Mouse (Mus musculus): ENCODE results near the gene Dlec1. TPM values are rescaled to one million over a fixed set of nuclear protein-coding genes. Genes with fewer than 3 reads are reported as not detected.

Dlec1 gene
- polyA plus RNA-seq (2017; shearing (Covaris generic)) = under 1 TPM in 1 of 2 experiments, not detected in 1; 0.52 TPM

DNA sequence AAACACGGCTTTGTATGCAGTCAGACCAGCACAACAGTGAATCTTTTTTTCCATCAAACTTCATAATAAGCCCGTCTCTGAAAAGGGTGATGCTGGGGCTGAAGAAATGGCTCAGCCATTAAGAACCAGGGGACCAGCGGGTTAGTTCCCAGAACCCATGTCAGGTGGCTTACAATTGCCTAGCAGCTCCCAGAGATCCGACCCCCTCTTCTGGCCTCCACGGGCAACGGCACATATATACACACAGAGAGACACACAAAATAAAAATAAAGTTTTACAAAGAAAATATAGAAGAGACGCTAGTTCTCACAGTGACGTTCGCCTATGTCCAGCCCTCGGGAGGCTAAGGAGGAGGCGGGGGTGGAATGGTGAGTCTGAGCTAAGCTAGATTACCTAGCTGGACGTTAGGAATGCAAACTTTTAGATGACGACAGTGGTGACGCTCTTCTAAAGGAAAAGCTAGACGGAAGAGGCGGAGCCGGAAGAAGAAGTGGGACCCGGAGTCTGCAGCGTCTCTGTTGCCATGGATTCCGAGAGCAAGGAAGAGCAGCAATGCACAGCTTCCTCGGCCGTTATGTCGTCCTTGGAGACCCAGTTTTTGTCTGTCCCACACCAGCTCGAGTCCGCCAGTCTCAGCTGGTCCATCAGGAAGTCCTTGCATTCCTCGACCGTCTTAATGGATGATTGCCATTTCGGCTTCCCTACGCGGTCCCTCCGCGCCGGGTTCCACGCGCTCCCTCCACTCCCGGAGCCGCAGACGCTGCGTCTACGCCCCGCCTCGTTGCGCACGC, at the start of gene Dlec1:
Gene Dlec1 (plus strand): TSS at position 487 of the 791 bp plus-strand sequence.
- peak; percentile 83 for ATAC-seq

DNA sequence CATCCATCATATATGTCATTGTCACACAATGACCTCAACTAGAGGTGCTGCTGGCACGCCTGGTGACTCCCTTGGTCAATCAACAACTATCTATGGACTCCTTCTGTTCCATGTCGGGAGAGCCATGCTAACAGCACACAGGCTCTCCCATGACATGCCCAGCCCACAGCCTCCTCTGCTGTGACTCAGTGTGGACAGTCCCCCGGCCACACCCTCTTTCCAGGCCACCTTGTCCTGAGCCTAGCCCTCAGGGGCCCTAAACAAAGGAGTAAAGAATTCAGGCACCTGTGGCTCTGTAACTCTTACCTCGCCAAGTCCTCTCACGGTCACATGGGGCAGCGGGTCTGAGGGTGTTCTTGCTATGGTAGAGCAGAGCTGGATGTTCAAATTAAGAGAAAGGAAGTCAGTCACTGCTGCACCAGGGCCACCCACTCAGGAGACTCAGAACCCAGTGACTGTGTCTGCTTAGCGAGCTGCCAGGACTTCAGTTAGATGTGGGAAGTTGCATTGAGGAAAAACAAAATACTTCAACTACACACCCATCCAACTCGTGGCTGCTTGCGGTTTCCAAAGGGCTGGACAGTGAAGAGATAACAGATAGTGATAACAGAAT, 48.2 kb upstream of the Dlec1 start:
- no peak for ATAC-seq

DNA sequence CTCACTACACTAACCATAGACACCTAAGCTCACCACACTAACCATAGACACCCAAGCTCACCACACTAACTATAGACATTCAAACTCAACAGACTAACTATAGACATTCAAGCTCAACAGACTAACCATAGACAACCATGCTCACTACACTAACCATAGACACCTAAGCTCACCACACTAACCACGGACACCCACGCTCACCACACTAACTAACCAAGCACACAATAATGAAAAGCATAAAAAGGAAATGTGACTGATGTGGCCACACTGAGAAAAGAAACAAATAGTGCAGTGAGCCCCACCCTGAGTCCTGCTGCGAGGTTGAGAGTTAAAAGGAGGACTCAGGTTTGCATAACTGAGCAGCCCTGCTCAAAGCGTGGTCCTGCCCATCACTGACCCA, 46.9 kb upstream of the Dlec1 start:
- no peak for ATAC-seq

DNA sequence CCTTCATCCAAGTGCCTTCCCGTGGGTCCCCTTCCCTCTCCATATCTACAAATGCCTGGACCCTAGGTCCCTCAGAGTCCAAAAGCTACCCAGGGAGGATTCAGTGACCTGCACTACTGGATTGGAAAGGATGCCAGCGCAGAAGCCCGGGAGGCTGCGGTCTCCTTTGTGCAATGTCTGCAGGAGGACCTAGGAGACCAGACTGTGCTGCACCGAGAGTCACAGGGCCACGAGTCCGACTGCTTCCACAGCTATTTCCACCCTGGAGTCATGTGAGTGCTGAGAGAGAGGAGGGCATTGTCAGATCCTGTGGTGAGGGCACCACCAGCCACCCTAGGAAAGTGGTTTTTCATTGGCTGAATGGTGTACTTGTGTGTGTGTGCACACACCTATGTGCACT, 44.0 kb upstream of the Dlec1 start:
- ATAC-seq = no peak

DNA sequence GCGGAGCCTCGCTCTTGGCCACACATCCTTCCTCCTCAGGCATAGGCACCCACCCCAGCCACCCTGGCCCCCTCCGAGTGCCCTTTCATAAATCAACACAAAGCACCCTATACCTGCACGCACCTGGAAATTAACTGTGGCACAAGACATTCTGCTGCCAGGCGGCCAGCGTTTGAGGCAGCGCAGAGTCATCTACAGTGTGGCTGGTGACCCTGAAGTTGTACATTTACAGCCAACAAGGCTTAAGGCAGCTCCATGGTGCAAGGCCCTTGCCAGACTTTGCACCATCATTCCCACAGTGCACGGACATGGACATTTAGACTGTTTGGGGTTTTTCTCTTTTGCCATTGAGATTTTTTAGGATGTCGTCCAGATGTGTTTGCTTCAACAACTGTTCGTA, 41.6 kb upstream of the Dlec1 start:
- no peak for ATAC-seq

DNA sequence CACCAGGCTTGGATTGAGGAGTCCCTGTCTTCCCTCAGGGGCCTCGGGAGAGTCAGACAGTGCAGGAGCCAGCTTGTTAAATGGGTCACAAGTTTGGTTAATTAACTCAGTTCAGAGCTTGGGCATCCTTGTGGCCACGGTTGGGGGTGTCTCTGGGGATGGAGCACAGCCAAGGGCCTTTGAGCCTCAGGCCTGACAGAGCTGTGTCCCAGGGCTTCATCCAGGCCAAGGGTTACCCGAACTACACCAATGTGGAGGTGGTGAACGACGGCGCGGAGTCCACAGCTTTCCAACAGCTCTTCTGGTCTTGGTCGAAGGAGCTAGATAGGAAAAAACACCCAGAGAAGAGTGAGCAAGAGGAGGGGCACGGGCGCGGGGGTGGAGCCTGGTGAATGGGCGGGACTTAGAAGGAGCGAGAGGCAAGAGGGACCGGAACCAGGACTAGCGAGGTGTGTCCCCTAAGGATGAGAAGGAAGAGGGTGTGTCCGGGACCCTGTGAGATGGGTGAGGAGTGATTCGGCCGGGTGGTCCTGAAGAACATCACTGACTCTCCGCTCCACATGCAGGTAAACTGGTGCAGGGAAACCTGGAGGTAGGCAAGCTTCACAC, 39.1 kb upstream of the Dlec1 start:
- peak; percentile 61 for ATAC-seq

DNA sequence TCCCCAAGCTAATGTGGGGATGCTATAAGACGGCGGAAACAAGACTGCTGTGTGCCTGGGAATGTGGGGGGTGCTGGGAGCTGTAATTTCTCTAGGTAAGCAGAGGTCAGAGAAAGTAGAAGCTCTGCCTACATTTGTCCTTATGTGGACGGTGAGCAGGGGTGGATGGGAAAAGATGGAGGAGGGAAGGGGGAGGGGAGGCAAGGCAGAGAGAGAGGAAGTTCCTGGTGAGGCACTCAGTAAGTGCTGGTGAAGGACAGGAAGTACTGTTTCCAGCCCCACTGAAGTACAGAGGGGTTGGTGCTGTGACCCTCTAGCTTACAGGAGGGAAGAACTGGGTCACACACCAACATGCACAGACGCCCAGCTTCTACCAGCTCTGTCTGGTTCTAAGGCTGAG, 38.0 kb upstream of the Dlec1 start:
- no peak for ATAC-seq

DNA sequence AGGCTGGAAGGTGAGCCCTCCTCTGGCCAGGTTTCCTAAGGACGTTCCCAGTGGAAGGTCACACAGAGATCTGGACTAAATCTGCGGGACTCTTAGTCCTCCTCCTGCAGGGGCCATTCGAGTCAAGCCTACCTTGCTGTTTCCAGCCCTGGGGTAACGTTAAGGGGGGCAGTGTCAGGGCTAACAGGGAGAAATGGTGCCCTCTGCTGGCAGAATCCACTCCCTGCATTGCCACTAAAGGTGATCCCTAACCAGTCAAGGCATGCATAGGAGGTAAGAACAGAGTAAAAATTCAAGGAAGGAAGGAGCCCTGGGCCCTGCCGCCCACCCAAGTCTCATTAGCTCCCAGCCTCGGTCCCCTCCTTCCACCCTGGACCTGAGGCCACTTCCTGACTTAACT, 34.7 kb upstream of the Dlec1 start:
- no peak for ATAC-seq

DNA sequence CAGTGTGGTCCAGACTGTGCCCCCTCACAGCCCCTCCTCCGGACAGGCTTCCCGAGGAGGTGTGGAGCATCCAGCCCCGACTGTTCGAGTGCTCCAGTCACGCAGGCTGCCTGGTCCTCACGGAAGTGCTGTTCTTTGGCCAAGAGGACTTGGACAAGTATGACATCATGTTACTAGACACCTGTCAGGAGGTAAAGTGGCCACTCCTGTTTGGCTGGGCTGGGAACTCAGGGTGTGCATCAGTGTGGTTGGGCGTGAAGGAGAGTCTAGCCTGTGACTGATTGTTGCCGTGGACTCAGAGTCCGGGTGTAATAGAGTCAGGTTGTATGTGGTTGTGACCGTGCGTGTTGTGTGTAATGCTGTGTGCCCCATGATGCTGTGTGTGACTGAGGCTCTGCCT, 34.0 kb upstream of the Dlec1 start:
- no peak for ATAC-seq

DNA sequence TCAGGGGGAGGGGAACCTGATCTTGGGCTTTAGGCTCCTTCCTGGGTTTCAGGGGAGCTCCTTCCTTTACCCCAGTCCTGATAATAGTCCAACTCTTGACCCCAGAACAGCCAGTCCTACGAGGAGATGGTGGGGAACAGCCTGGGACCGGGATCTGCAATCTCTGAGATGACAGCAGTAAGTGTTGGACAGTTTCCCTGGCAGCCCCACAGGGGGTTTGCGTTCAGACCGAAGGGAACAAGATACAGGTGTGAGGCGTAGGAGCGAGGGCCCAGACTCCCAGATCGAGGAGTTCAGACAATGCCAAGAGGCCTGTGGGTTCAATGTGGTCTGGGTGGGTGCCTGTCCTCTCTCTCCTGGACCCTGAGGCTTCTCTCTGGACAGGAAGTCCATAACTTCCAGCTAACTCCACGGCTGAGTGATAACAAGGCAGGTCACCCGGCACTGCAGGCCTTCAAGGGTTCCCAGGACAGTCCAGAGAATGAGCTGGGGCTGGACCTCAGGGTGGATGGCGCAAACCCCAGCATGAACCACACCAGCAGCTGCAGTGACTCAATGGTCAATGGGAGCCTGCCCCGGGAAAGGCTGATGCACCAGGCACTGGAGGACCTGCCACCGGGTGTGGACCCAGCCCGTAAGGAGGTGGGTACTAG, 32.0 kb upstream of the Dlec1 start:
- ATAC-seq = no peak

DNA sequence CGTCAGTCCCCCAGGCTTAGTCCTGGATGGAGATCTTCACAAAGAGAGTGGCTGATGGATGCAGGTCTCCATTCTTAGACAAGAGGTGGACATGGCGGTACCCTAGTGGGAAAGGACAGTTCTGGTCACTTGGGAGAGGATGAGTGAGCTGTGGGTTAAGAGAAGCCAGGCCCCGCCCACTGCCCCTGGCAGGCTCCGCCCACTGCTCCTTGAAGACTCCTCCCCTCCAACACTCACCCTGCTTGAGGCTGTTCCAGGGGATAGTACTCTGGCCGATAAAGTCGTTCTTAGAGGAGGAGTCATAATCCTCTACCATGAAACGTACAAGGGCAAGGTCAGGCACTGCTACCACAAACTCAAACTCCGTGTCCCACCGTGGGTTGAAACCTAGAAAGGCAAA, 30.5 kb upstream of the Dlec1 start:
- ATAC-seq = no peak

DNA sequence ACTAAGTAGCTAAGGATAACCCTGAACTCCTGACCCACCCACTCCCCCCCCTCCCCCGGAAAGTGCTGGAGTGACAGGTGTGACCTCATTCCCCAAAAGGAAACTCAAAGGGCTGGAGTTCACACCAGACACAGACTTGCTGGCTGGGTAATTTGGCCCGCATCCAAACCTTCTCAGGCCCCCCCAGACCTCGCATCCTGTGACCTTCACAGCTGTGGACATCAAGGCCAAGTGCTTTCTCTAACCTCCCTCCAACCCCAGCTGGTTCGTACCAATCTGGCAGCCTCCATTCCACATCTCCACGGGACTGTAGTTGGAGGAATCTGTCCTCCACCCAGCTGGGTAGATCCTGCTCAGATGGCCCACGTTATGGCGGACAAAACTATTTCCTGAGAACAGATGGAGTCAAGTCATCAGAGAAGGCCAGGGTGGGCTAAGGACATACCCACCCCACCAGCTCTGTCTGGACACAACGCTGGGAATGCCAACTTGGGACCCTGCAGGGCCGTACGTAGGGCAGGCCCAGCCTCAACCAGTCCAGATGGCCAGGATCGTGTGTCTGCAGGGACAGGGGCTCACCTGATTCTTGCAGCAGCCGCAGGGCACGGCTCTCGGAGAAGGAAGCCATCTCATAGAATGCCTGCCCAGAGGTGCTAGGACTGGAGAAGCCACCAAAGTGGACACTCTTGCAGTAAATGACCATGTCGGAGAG, 28.9 kb upstream of the Dlec1 start:
- ATAC-seq = no peak

DNA sequence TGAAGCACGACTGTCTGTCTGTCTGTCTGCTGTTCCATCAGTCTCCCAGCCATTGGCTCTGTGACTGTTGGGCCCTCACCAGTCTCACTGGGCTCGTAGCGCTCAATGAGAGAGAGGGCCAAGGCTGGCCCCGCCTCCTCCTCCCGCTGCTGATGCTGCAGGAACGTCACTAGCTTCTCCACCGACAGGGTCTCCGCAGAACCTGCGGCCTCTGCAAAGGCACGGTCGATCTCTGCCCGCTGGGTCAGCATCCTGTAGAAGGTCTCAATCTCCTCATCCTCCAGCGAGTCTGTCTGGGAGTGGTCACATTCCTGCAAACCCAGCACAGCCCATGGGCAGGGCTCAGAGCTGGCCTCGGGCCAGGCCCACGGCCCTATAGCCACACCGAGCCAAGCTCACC, 26.6 kb upstream of the Dlec1 start:
- ATAC-seq = no peak

DNA sequence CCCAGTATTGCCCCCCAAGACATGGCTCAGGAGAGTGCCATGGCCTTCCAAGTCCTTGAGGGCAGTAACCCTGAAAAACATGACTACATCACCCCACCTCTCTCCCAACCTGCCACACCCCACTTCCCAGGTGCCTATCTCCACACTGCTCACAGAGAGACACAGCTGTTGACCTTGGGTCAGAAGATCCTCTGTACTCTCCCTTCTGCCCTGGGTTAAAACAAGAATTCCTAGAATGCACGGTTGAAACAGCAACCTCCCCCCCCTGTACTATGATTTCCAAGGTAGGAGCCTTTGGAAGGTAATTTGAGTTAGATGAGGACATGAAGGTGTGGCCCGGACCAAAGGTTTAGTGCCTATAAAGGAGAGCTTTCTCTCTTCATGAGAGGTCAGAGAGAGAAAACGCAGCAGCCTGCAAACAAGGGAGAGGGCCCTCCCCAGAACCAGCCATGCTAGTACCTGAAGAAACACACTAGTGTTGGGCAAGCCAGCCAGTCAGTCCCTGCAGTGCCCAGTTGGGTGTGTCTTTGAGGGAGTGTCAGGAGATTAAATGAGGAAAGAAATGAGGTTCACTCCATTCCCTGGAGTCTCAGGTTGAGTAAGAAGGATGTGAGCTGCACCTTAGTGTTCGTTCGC, 22.1 kb upstream of the Dlec1 start:
- no peak for ATAC-seq

DNA sequence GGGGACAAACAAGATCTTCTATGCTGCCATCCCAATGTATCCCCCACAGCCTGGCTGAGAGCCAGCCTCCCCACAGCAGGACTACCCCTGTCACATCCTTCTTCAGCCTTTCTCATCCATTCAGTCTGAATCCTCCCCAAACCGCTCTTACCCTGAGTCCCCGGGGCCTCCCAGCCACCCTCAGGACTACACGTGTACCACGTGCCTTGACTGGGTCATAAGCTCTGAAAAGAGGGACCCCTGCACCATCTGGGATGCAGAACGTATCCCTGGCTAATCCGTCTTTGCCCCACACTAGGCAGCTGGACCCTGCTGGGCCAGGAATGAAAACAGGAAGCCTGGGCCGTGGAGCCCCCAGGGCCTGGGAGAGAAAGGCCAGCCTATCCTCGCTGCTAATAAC, 20.2 kb upstream of the Dlec1 start:
- ATAC-seq = no peak

DNA sequence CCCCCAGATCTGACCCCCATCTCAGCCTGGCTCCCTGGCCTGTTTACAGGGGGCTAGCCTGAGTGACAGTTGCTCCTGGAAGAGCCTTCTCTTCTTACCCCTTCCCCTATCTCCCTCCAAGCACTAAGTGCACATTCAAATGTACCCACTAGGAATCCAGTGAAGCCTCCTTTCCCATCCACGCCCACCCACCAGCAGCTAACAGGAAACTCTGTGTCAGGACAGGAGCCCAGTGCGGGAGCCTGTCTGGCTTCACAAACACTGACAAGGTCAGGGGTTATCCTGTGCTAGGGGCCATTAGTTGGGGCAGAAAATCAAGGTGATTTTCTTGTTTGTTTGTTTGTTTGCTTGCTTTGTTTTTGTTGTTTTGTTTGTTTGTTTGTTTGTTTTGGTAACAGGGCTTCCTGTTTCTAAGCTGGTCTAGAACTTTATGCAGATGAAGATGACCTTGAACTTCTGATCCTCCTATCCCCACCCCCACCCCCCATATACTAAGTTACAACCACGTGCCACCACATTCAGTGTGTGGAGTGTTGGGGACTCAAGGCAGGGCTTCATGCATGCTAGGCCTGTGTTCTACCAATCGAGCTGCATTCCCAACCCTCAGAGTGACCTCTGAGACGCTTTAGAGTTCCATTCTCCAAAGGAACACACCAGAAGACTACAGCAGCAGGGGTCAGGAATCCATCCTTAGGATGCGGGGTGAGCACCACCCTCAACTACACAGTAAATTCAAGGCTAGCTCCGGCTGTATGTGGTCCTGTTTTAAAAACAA, 19.4 kb upstream of the Dlec1 start:
- ATAC-seq = no peak

DNA sequence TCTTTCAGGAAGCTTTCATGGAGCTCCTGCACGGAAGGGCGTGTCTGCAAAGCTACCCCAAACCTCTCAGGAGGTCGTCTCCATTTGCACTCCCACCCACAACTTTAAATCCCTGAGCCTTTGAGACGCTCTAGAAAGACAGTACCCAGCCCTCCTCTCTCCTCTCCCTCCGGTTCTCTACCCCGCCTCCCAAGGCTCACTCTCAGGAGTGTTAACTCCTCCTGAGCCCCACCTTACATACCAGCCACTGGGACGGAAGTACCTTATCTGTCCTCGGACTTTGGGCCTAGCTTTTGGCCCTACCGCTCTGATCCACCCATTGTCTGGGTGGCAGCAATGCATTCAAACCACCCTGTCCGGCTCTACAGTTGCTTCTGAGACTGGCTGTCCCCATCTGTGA, 18.3 kb upstream of the Dlec1 start:
- no peak for ATAC-seq

DNA sequence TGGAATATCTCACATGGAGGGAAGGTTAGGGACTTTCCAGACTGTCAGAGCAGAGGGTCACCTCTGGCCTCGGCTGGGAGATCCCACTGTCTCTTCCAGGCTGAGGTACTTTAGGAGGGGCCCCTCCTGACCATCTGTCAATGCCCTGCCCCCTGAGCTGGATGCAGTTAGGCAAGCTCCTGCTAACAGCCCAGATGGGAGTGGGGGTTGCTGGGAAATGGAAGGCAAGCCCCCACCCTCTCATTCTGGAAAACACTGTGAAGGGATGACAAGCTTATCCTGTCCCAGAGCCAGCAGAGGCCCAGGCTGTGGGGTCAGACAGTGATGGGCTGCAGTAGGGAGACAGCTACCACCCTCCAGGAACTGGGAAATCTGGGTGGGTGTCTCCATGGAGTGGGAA, 15.8 kb upstream of the Dlec1 start:
- no peak for ATAC-seq

DNA sequence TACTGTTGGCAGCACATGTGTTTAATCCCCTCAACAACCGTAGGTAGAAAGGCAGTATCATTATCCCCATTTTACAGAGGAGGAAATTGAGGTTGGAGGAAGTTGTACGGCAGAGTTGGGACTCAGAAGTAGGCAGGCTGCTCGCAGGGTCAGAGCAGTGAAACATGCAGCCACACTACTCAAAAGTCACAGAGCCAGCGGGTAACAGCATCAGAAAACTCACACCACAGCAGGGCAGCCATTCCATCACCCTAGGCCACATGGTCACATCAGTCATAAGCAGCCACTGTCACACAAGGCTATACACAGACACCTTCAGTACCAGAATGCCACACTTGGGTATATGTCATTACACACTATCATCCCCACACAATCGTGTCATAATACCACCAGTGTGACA, 15.0 kb upstream of the Dlec1 start:
- ATAC-seq = no peak

DNA sequence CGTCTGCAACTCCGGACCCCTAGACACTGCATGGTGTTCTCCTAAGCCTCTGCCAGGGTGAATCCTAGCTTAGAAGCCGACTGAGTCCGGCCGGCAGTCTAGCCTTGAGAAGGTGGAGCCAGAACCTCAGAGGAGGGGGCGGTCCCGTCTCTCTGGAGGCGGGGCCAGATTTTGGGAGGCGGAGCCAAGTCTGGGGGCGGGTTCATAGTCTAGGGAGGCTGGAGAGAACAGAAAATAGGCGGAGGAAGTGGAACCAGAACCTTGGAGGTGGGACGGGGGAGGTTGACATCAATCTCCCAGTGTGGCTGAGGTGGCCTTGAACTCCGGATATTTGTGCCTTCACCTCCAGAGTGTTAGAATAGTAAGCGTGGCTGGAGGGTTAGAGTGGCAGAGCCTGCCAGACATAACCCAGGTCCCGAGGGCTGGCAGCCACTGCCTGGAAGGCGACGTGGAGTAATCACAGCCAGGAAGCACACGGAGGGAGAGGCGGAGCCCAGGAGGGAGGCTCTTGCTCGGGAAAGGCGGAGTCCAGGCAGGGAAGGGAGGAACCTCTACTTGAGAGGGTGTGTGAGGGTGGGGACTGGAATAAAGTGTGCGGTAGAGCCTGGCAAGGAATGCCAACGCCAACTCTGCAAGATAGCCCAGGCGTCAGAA, 14.0 kb upstream of the Dlec1 start:
- ATAC-seq = peak; percentile 58

DNA sequence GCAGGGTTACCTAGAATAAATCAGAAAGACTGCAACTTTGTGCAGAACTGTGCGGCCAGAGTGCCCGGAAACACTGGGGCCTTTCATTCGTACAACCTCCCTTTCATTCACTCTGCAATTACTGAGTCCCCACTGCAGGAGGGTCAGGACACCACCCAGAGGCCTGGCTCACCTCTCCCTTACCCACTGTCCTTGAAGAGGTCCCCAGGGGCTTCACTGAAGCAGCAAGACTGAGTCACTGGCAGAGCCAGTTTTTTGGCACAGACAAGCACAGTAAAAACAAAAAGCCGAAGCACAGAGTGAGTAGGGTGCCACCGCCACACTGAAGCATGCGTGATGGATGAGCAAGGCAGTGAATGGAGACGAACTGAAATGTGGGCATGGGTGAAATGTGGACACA, 12.8 kb upstream of the Dlec1 start:
- ATAC-seq = no peak
